Mouse (Mus musculus): ENCODE results near the gene Was.
"Not testable (repeated sequence)": the region's sequence is repeated elsewhere in the genome, so short reads cannot be mapped to it uniquely, and the experiment has no call there.

The Was gene

DNA sequence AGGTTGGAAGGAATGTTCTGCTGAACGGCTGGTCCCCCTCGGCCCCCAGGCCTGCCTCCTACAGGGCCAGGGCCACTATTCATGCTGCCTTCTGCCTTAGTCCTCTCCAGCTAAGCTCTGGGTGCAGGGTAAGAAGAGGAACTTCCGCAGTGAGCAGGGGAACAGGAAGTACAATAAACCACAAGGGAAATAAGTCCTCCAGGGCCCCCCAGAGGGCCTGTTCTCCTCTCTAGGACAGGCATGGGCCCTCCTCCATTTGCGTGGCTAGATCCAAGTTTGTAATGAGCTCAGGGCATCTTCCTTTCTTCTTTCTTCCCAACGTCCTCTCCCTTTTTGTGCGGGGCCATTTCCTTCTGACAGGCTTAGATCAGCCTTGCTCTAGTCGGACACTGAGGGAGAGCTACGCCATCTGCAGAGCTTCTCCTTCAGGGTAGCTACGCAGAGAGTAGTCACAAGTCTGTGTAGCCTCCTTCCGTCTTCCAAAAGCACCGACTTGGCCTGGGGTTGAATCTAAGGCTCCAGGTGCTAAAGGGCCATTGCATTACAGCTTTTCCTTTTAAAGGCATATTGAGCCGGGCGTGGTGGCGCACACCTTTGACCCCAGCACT, at the start of gene Was:
TSS of gene Was (minus strand) at position 153 of the 608 bp plus-strand sequence.
- in situ Hi-C loops (cut with MboI; ENCODE audit: unreplicated experiment in 2 of 2), result no loop called here

DNA sequence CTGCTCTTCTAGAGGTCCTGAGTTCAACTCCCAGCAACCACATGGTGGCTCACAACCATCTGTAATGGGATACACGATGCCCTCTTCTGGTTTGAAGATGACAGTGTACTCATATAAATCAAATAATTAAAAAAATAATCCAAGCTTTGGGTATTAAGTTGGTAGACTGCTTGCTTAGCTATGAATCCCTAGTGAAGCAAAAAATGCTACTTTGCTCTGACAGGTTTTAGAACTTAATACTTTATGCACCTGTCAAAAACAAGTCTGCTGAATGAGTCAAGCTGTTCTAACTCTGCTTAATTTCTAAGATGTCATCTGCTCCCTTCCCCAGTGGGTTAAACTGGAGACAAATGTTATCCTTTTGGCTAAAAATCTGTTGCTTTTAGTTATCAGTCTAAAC, 49.2 kb upstream of the Was start:
- in situ Hi-C loops (cut with MboI; ENCODE audit: unreplicated experiment in 2 of 2), result no loop called here

DNA sequence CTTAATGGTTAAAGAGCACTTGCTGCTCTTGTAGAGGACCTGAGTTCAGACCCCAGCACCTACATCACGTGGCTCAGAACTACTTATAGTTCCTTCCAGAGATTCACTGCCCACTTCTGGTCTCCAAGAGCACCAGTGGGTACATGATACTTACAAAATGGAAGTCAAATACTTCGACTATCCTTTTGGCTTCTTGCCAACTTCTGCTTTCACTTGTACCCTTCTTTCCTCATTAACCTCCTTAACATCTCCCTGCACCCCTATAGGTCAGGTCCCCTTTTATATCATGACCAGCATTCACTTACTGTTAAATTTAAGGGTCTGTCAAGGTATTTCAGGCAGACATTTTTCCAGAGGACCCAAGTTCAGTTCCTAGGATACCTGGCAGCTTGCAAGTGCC, 45.6 kb upstream of the Was start:
- in situ Hi-C loops (cut with MboI; ENCODE audit: unreplicated experiment in 2 of 2), result no loop called here

DNA sequence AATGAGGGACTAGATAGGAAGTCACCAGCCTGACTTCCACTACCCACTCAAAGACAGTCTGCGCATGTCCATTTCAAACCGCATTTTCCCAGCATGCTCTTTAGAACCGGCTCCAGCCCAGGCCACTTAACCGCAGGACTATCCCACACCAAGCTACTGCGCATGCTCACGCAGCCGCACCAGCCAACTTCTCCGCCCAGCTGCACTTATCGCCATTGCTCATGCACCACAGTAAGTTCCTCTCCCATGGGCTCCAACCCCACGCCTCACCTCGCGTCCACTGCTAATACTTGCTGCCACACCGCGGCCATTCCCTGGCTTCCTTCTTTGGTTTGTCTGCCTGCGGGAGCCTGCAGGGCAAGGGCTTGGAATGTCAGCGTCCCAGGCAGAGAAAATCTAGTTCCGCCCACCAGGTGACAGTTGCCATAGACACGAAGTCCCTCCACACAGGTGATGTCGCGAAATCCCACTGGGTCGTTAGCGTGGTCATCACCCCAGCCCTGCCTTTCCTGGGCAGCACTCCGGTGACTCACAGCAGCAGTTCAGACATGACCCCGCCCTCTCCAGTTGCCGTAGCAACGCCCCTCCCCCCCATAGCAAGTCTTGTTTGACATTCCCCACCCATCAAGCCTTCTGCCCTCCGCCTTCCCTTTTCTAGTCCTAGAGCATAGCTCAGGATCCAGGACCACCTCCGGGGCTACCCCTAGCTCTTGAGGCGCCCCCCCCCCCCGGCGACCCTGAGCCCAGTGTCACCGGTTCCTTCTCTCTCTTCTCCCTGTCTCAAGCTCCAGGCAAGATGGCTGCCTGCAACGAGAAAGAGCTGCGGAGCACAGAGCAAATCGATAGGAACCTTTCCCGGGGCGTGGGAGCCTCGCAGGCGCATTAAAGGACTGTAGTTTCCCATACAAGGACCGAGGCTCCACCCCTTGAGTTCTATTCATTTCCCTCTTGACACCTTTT, 42.0 kb upstream of the Was start, which contains the start of gene Wdr13:
TSS of gene Wdr13 (minus strand) at position 876 of the 960 bp plus-strand sequence.
- in situ Hi-C loops (cut with MboI; ENCODE audit: unreplicated experiment in 2 of 2), result no loop called here

DNA sequence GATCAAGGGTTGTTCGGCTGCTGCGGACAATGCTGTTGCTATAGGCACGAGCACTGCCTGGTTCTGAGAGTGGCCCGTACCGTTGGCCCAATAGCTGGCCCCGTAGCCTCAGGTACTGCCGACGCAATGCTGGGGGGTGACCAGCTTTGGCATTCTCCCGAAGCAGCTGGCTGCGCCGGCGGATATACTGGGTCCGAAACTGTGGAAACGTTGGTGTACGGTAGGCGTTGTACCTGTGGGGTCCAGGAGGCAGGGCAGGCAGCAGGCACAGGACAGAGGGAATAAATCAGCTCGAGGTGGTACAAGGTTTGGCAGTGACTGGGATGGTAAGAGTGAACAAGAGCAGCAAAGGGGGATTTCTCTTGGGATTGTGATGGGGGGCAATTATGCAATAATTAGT, 41.1 kb upstream of the Was start:
- in situ Hi-C loops (cut with MboI; ENCODE audit: unreplicated experiment in 2 of 2), result no loop called here

DNA sequence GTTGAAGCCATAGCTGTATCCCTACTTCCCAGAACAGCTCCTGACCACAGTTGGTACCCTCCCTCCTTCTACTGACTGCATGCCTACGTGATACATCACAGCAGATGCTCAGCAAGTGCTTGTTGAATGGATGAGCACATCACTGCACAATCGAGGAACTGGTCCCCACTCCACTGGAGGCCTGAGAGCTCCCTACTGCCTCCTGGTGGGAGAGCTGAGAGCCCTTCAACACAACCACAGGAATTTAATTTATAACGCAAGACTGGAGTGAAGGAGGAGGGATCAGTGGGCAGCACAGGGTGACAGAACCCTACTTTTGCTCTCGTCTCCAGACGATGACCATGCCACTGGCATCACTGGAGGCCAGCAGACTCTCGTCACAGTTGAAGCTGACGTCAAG, 34.9 kb upstream of the Was start:
- in situ Hi-C loops (cut with MboI; ENCODE audit: unreplicated experiment in 2 of 2), result no loop called here

DNA sequence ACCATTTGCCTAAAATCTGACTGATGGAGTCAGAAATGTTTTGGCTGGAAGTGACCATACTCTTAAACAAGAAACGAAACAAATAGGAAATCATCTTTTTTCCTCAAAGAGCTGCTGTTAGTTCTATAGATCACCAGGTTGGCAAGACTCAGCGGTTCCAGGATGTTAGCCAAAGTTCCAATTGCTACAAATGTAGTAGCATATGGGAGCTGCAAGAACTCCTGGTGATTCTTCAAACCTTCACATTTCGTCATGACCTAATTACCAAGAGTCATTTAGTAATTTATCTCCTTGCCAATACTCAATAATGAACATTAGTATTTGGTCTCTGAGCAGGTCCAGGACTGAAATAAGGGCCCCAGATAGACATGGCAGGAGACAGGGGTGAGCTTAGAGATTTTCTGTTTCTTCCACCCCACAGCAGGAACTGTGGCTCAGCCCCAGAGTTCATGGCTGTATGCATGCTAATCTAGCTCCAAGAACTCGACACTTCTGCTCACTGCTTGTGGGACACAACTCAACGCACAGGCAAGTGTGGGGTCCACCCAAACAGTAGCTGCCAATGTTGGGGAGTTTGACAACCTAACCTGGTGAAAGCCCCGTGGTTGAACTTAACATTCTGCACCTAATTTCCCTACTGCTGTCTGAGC, 33.6 kb upstream of the Was start:
- in situ Hi-C loops (cut with MboI; ENCODE audit: unreplicated experiment in 2 of 2), result loop anchor here in 1 of 2 experiments (25.0 kb wide), 1 partner anchor 212 kb away; the partner anchor contains the start of genes Gm10490, Gm10491 and Pcsk1n

DNA sequence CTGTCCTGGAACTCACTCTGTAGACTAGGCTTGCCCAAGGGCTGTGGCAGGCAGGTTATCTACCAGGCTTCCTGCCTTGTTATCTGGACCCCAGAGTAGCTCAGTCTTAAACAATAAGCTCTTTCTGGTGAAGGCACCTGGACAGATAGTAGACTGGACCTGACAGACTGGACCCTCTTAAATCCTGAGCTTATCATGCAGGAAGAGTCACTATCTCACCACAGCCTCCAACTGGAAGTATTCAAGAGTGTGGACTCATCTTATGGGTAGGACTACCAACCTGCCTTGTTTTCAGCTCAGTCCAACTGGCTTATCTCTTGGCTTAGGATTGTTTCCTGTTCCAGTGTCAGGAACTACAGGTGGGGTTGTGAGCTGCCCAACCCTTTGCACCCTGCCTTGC, 27.0 kb upstream of the Was start:
- in situ Hi-C loops (cut with MboI; ENCODE audit: unreplicated experiment in 2 of 2), result loop anchor here in 1 of 2 experiments (25.0 kb wide), 1 partner anchor 205 kb away; the partner anchor contains the start of genes Gm10490, Gm10491 and Pcsk1n

DNA sequence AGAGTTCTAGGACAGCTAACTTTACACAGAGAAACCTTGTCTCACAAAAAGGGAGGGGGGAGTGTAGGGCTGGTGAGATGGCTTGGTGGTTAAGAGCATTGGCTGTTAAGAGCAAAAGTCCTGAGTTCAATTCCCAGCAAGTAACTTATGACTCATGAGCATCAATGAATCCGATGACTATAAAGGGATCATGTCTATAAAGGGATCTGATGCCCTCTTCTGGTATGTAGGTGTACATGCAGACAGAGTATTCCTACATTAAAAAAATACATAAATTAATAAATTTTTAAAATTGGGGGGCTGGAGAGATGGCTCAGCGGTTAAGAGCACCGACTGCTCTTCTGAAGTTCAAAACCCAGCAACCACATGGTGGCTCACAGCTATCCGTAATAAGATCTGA, 25.0 kb upstream of the Was start:
- in situ Hi-C loops (cut with MboI; ENCODE audit: unreplicated experiment in 2 of 2), result loop anchor here in 1 of 2 experiments (25.0 kb wide), 1 partner anchor 203 kb away; the partner anchor contains the start of genes Gm10490, Gm10491 and Pcsk1n

DNA sequence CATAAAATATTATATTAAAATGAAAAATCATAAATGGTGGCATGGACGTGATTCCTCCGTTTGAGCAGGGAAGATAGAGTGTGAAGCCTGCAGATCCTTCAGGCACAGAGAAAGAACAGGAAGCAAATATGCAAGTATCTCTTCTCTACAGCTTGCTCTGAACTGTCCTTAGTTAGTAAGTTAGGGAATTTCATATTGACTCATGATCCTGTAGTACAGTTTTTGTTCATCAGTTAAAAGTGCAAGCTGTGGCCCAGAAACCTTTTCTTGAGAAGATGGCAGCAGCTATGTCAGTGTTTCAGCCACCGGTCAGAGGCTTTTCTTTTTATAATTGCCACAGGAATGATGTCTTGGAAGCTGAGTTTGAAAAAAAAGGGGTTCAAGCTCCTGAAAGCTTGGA, 14.7 kb upstream of the Was start:
- in situ Hi-C loops (cut with MboI; ENCODE audit: unreplicated experiment in 2 of 2), result loop anchor here (5.0 to 25.0 kb wide), 2 partner anchors 193 kb away; partner anchors contain the start of genes Gm10490 (in 1 of the 2), Gm10491 (in 1 of the 2) and Pcsk1n (in 1 of the 2)

DNA sequence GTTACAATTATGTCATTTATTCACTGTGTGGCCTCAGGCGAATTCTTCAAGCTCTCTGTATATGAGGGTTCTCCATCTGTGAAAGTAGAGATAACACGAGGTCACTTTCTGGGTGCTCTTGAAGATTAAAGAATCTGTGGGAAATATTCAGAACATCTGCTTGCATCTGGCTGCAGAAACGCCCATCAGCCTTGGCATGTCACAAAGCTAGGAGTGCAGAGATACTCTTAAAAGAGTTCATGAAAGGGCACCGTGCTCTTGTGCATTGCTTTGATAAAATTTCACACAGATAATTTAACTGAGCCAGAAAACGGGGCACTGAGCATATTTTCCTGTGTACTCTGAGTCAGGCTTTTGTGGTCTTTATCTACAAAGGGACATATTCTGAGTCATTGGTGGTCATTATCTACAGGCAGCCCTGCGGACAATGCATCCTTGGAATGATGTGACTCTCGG, 11.9 kb upstream of the Was start:
- in situ Hi-C loops (cut with MboI; ENCODE audit: unreplicated experiment in 2 of 2), result loop anchor here in 1 of 2 experiments (25.0 kb wide), 1 partner anchor 190 kb away; the partner anchor contains the start of genes Gm10490, Gm10491 and Pcsk1n

DNA sequence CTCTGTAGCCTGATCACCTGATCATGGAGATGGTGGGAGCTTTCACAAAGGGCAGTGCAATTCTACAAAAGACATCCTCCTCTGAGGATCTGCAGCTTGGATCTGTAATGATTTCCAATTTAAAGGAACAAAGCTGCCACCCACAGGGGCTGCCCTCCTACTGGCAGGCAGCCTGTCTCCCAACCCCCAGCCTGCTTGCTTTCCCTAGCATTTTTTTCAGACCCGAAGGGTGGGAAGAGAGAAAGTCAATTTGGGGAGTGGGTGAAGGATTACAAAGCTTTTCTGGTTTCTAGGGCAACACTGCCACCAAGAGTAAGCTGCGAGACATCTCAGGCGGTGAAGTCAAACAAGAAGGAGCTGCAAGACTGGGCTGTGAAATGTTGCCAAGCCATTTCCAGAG, 10.7 kb upstream of the Was start:
- in situ Hi-C loops (cut with MboI; ENCODE audit: unreplicated experiment in 2 of 2), result loop anchor here in 1 of 2 experiments (25.0 kb wide), 1 partner anchor 189 kb away; the partner anchor contains the start of genes Gm10490, Gm10491 and Pcsk1n

DNA sequence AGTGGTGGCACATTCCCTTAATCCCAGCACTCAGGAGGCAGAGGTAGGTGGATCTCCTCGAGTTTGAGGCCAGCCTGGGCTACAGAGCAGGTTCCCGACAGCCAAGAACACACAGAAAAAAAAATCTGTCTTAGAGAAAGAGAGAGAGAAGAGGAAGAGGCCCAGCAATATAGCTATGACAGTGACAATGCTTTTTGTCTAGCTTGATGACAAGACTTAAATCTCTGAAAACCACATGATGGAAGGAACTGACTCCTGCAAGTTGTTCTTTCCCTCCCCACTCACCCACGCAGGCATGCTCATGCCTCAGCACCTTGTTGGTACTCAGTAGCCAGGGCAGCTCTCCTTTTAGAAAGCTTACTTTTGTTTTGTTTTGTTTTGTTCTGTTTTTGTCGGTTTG, 9.1 kb upstream of the Was start:
- in situ Hi-C loops (cut with MboI; ENCODE audit: unreplicated experiment in 2 of 2), result no loop called here

DNA sequence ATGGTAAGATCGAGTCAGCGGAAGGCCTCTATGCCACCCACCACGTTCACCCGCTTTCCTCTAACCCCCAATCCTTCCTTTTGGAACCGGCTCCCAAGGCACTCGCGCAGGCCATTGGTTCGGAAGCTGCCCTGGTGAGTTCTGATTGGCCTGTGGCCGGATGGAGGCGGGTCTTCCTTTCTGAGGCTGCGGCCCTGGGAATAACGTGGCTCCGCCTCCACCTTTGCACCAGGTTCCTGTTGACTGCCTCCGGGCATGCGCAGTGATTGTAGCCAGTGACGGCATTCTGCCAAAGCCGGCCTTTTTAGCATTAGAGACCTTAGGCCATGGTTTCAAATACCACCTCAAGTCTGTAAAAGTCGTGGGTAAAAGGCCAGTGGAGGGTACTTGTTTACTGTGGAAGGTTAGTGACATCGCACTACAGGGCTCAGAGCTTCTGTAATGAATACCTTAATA, 6.5 kb upstream of the Was start:
- in situ Hi-C loops (cut with MboI; ENCODE audit: unreplicated experiment in 2 of 2), result no loop called here

DNA sequence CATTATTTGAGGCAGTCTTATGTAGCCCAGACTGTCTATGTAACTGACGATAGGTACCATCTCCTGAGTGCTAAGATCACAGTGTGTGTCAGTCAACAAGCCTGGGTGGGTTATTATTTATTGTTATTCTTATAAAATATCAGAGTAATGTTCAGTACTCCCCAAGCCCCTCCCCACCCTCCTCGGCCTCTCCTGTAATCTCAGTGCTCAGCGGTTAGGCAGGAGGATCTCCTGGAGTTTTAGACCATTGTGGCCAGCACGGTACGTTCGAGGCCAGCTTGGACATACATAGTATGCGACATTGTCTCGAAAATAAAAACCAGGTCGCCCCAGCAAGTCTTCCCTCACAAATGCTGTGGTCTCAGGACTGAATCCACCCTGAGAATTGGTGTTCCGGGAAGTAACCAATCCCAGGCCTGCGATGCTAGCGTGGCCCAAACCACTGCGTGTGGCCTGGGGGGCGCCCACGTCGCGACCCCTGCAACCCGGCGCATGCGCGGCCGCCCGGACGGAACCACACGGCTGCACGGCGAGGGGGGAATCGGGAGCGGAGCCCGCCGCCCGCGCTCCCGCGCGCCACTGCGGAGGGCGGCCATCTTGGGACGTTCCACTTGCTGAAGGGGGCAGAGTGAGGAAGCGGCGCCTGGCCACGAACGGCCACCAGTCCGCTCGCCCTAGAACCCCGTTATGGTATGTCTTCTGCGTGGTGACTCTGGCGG, 5.9 kb upstream of the Was start:
- in situ Hi-C loops (cut with MboI; ENCODE audit: unreplicated experiment in 2 of 2), result not testable (repeated sequence)

DNA sequence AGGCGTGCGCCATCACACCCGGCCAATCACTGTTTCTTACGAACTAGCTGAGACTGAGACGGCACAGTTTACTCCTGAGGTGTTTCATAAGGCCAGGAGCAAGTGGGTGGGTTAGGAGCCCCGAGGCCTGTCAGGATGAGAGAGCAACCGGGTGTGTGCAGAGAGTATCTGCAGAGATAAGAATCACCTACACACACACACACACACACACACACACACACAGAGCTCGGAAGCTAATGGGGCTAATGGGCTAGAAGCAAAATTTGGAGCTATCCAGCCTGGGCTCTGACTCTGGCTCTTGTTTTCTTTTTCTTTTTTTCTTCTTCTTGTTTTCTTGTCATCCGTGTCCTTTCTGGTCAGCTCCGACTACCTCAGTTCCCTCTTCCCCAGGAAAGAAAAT, 5.2 kb upstream of the Was start:
- in situ Hi-C loops (cut with MboI; ENCODE audit: unreplicated experiment in 2 of 2), result no loop called here

DNA sequence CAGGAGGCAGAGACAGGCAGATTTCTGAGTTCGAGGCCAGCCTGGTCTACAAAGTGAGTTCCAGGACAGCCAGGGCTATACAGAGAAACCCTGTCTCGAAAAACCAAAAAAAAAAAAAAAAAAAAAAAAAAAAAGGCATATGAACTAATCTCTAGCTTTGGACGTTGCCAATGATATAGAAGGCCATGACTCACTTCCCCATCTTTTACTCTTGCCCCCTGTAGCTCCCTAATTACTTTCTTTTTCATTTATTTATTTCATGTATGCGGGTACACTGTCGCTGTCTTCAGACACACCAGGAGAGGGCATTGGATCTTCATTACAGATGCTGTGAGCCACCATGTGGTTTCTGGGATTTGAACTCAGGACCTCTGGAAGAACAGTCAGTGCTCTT, 653 bp upstream of the Was start:
- in situ Hi-C loops (cut with MboI; ENCODE audit: unreplicated experiment in 2 of 2), result not testable (repeated sequence)

DNA sequence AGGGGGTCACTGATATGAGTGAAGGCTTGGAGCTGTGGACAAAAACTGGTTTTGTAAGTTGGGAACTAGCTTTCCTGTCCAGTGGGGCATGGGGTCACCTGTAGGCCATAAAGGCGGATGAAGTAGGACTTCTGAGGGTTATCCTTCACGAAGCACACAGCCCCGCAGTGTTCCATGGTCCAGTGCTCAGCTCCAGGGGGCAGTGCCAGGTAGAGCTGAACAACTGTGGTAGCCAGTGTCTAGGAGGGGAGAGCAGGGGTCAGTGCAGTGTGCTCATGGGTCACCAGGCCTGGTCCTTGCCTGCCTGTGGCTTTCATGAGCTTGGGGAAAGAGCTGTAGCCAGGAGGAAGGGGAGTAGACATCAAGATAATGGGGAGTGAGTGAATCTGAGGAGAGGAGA, 552 bp downstream of the Was start:
- in situ Hi-C loops (cut with MboI; ENCODE audit: unreplicated experiment in 2 of 2), result no loop called here

DNA sequence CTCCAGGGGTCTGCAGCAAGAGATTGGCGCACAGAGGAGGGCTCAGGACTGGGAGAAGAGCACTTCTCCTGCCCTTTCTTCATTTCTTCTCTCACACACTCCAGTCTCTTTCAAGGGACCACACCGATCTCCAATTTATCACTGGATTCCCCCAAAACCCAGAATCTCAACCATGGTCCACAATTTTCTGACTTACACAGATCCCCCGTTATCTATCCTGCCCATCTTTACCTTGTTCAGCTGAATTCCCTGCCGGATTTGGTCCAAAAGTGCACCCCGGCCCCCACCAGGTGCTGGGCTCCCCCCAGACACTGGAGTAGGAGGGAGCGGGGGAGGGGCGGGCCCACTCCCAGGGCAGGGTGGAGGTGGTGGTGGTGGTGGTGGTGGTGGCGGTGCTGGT, 4.7 kb downstream of the Was start:
- in situ Hi-C loops (cut with MboI; ENCODE audit: unreplicated experiment in 2 of 2), result no loop called here

DNA sequence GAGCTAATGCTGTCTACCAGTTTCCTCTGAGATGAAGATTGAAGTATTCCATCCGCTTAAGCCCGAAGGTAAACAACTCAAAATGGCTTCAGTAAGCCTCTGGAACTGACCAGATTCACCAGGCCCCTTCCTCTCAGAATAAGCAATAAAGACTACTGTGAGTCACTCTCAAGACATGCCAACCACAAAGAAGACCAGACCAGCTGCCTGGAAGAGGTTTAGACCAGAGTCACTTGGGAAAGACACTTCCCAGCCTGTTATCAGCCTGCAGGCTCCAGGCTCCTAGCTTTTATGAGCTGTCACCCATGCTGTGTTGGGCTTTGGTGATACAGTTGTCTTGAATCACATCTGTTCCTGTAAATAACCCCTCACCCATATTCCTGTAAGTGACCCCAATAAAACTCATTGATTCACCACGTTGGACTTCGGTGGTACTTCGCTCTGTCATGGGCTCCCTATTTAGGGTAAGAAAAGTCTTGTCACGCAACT, 5.5 kb downstream of the Was start:
- in situ Hi-C loops (cut with MboI; ENCODE audit: unreplicated experiment in 2 of 2), result no loop called here
